Mouse (Mus musculus) intestine, postnatal 0 days (tissue): ENCODE measurements around the gene Kcnma1. TPM values are rescaled to one million over a fixed set of nuclear protein-coding genes. Genes with fewer than 3 reads are reported as not detected.

Source experiments
- ATAC-seq: fragments of 200-750 bp; cut with Nextera tagmentation; 2 replicates; pipeline ENCODE4 v1.8.0; 2017; ENCODE audit warnings: mild to moderate bottlenecking, moderate TSS enrichment, moderate library complexity
- H3K27ac ChIP-seq: fragments of 300-500 bp; sonication (generic); 2 replicates; pipeline ENCODE4 v1.5.1; 2014; ENCODE audit warnings: mild to moderate bottlenecking, low read depth, low read length, moderate library complexity
- H3K27me3 ChIP-seq: fragments of 300-500 bp; sonication (generic); replicated peaks from 2 replicates; pipeline ENCODE4 v1.6.1; 2014; ENCODE audit warnings: low read length, mixed read lengths; ENCODE audit not compliant: control insufficient read depth, insufficient read depth
- H3K36me3 ChIP-seq: fragments of 300-500 bp; sonication (generic); 2 replicates; pipeline ENCODE4 v1.6.1; 2014; ENCODE audit warnings: mild to moderate bottlenecking, moderate library complexity; ENCODE audit not compliant: control insufficient read depth, insufficient read depth
- H3K4me1 ChIP-seq: fragments of 300-500 bp; sonication (generic); replicated peaks from 2 replicates; pipeline ENCODE4 v1.6.1; 2014; ENCODE audit warnings: antibody characterized with exemption, low read length, mixed read lengths; ENCODE audit not compliant: control insufficient read depth, insufficient read depth
- H3K4me2 ChIP-seq: fragments of 300-500 bp; sonication (generic); replicated peaks from 2 replicates; pipeline ENCODE4 v1.6.1; 2014; ENCODE audit warnings: low read depth, mild to moderate bottlenecking, moderate library complexity
- H3K4me3 ChIP-seq: fragments of 300-500 bp; sonication (generic); 2 replicates; pipeline ENCODE4 v1.5.1; 2014; ENCODE audit warnings: low read depth, low read length
- H3K9ac ChIP-seq: fragments of 300-500 bp; sonication (generic); 2 replicates; pipeline ENCODE4 v1.6.1; 2014; ENCODE audit warnings: mild to moderate bottlenecking, low read depth, low read length
- H3K9me3 ChIP-seq: fragments of 300-500 bp; sonication (generic); 2 replicates; pipeline ENCODE4 v1.6.1; 2016; ENCODE audit warnings: mixed run types; ENCODE audit not compliant: control insufficient read depth
- CTCF ChIP-seq: sonication (generic); IDR thresholded peaks from 2 replicates; pipeline ENCODE4 v1.5.1; 2016; ENCODE audit warnings: low read depth, mild to moderate bottlenecking, control low read depth, antibody characterized with exemption, moderate library complexity
- WGBS: fragments of 180-500 bp; shearing (Covaris S2); extraction: QIAGEN DNeasy Blood & Tissue Kit; methylation state at CpG from one replicate; pipeline ENCODE4 v1.1.7; 2014; 5-methylcytosine and 5-hydroxymethylcytosine counted together
- polyA plus RNA-seq: library from polyadenylated mRNA; unstranded; fragments of >200 nt; fragmentation: Nextera tagmentation; extraction: Ambion mirVana; gene quantifications from 2 replicates; pipeline ENCODE4 v1.2.1, GENCODE M21; 2015

The Kcnma1 gene
- polyA plus RNA-seq, 1 experiment from 2014 or later: 6.7 TPM

GRCm38 (mm10) chr14:23493750-23494495, 520.4 kb downstream of the Kcnma1 start:
- 71% methylated on average over 8 of the region's 8 CpGs for WGBS
- H3K27ac ChIP-seq: no peak overlapping the region
- ATAC-seq: no peak

GRCm38 (mm10) chr14:23492581-23493360, 521.5 kb downstream of the Kcnma1 start:
- no peak overlapping the region for H3K27ac ChIP-seq

More at GRCm38 (mm10) chr14:23493750-23494495, 520.4 kb downstream of the Kcnma1 start:
- H3K9ac ChIP-seq: no peak overlapping the region
- H3K27me3 ChIP-seq: no peaks in the 10 kb centered on the region
- H3K4me2 ChIP-seq: no peak overlapping the region
- H3K4me3 ChIP-seq: no peak overlapping the region
- no peaks in the 10 kb centered on the region for H3K36me3 ChIP-seq
- no peaks in the 10 kb centered on the region for H3K9me3 ChIP-seq
- no peak for TF ChIP-seq CTCF
- H3K4me1 ChIP-seq: no peaks in the 10 kb centered on the region

GRCm38 (mm10) chr14:23491359-23491758, 522.9 kb downstream of the Kcnma1 start:
- H3K9me3 ChIP-seq: no peaks in the 10 kb centered on the region
- ATAC-seq: no peak
- no peaks in the 10 kb centered on the region for H3K4me1 ChIP-seq
- H3K9ac ChIP-seq: no peak overlapping the region
- H3K27me3 ChIP-seq: no peaks in the 10 kb centered on the region
- no peak for TF ChIP-seq CTCF
- H3K4me3 ChIP-seq: no peak overlapping the region
- 44% methylated on average over 2 of the region's 2 CpGs for WGBS
- H3K4me2 ChIP-seq: no peak overlapping the region
- H3K27ac ChIP-seq: no peak overlapping the region
- H3K36me3 ChIP-seq: no peaks in the 10 kb centered on the region

More at GRCm38 (mm10) chr14:23492581-23493360, 521.5 kb downstream of the Kcnma1 start:
- Histone ChIP-seq H3K9ac (no peak overlapping the region), H3K27me3 (no peaks in the 10 kb centered on the region), H3K36me3 (no peaks in the 10 kb centered on the region), H3K4me2 (no peak overlapping the region), H3K9me3 (no peaks in the 10 kb centered on the region), H3K4me3 (no peak overlapping the region), H3K4me1 (no peaks in the 10 kb centered on the region)
- no peak for ATAC-seq
- no peak for TF ChIP-seq CTCF
- 81% methylated on average over 9 of the region's 9 CpGs for WGBS

- TF ChIP-seq CTCF: no peak
- Histone ChIP-seq H3K27ac (no peak overlapping the region), H3K4me2 (no peak overlapping the region), H3K27me3 (no peaks in the 10 kb centered on the region), H3K9me3 (no peaks in the 10 kb centered on the region), H3K36me3 (no peaks in the 10 kb centered on the region), H3K4me3 (no peak overlapping the region), H3K4me1 (no peaks in the 10 kb centered on the region), H3K9ac (no peak overlapping the region)
- no peak for ATAC-seq
- WGBS: 82% methylated on average over 1 of the region's 1 CpGs
Measured at GRCm38 (mm10) chr14:23486687-23487086, 527.6 kb downstream of the Kcnma1 start.

GRCm38 (mm10) chr14:23485802-23486500, 528.3 kb downstream of the Kcnma1 start:
- Histone ChIP-seq H3K27me3 (no peaks in the 10 kb centered on the region), H3K9ac (no peak overlapping the region), H3K27ac (no peak overlapping the region), H3K4me1 (no peaks in the 10 kb centered on the region), H3K9me3 (no peaks in the 10 kb centered on the region), H3K4me3 (no peak overlapping the region), H3K4me2 (no peak overlapping the region), H3K36me3 (no peaks in the 10 kb centered on the region)
- 68% methylated on average over 7 of the region's 7 CpGs for WGBS
- no peak for TF ChIP-seq CTCF
- ATAC-seq: no peak

GRCm38 (mm10) chr14:23475129-23475528, 539.2 kb downstream of the Kcnma1 start:
- WGBS: 88% methylated on average over 4 of the region's 4 CpGs
- Histone ChIP-seq H3K27me3 (no peaks in the 10 kb centered on the region), H3K9ac (no peak overlapping the region), H3K4me1 (no peaks in the 10 kb centered on the region), H3K4me3 (no peak overlapping the region), H3K9me3 (no peaks in the 10 kb centered on the region), H3K36me3 (no peaks in the 10 kb centered on the region), H3K27ac (no peak overlapping the region), H3K4me2 (no peak overlapping the region)
- TF ChIP-seq CTCF: no peak
- no peak for ATAC-seq
